Mouse (Mus musculus) heart, adult 9 months (tissue): Measurements from ENCODE around the gene Synpo2.
A peak's percentile ranks its signal among the peaks of the same experiment; 100 is the strongest.

ENCODE experiments used
- DNase-seq, 2 experiments: peaks; one replicate each; pipeline ENCODE4 v3.0.0; 2022; ENCODE audit warnings: low spot score in 2 of 2

Synpo2 gene

GRCm38 (mm10) chr3:123166450-123166849 lies 69.5 kb downstream of the Synpo2 start:
- DNase-seq = no peak

- DNase-seq = no peak
Measured at GRCm38 (mm10) chr3:123164183-123164582, 71.8 kb downstream of the Synpo2 start.

GRCm38 (mm10) chr3:123163192-123163523 lies 72.8 kb downstream of the Synpo2 start:
- DNase-seq = no peak

- DNase-seq = no peak
Measured at GRCm38 (mm10) chr3:123162289-123163191, 73.4 kb downstream of the Synpo2 start.

- no peak for DNase-seq
Measured at GRCm38 (mm10) chr3:123160792-123161191, 75.2 kb downstream of the Synpo2 start.

- DNase-seq = peak; percentile 67 to 75
Measured at GRCm38 (mm10) chr3:123159139-123159824, 76.7 kb downstream of the Synpo2 start.

- peak in 1 of 2 experiments; percentile 64 for DNase-seq
Measured at GRCm38 (mm10) chr3:123158579-123158978, 77.4 kb downstream of the Synpo2 start.

- DNase-seq = peak; percentile 47 to 58
Measured at GRCm38 (mm10) chr3:123153337-123153736, 82.6 kb downstream of the Synpo2 start.

GRCm38 (mm10) chr3:123152911-123153310 lies 83.0 kb downstream of the Synpo2 start:
- DNase-seq = no peak

GRCm38 (mm10) chr3:123150523-123151135 lies 85.3 kb downstream of the Synpo2 start:
- no peak for DNase-seq

GRCm38 (mm10) chr3:123149380-123150162 lies 86.4 kb downstream of the Synpo2 start:
- DNase-seq = no peak

- no peak for DNase-seq
Measured at GRCm38 (mm10) chr3:123148641-123149040, 87.3 kb downstream of the Synpo2 start.

- no peak for DNase-seq
Measured at GRCm38 (mm10) chr3:123146557-123146956, 89.4 kb downstream of the Synpo2 start.

- no peak for DNase-seq
Measured at GRCm38 (mm10) chr3:123145942-123146341, 90.0 kb downstream of the Synpo2 start.

- DNase-seq = no peak
Measured at GRCm38 (mm10) chr3:123143412-123143811, 92.5 kb downstream of the Synpo2 start.

- DNase-seq = no peak
Measured at GRCm38 (mm10) chr3:123142298-123142697, 93.7 kb downstream of the Synpo2 start.

GRCm38 (mm10) chr3:123141069-123141468 lies 94.9 kb downstream of the Synpo2 start:
- DNase-seq = no peak

GRCm38 (mm10) chr3:123140134-123140533 lies 95.8 kb downstream of the Synpo2 start:
- no peak for DNase-seq

GRCm38 (mm10) chr3:123139619-123140018 lies 96.3 kb downstream of the Synpo2 start:
- no peak for DNase-seq

- peak; percentile 85 to 89 for DNase-seq
Measured at GRCm38 (mm10) chr3:123138274-123139003, 97.5 kb downstream of the Synpo2 start.

- DNase-seq = no peak
Measured at GRCm38 (mm10) chr3:123132101-123132500, 103.8 kb downstream of the Synpo2 start.
